Mouse (Mus musculus) liver, adult 2 months (tissue): ENCODE measurements around the gene Emid1.

ENCODE experiments used
- CTCF ChIP-seq: fragments of 200-500 bp; IDR thresholded peaks from 2 replicates; pipeline ENCODE4 v1.5.1; 2011; ENCODE audit warnings: low read depth, low read length, control low read depth
- POLR2A ChIP-seq: fragments of 200-500 bp; IDR thresholded peaks from 2 replicates; pipeline ENCODE4 v1.6.1; 2011; ENCODE audit warnings: low read length, control low read depth; ENCODE audit not compliant: insufficient read depth; ENCODE audit errors: extremely low read depth

- no peak for TF ChIP-seq CTCF
- no peak for TF ChIP-seq POLR2A
Measured at GRCm38 (mm10) chr11:5067063-5067462, 85.0 kb downstream of the Emid1 start.
